Mouse (Mus musculus) gastrocnemius, postnatal 14 days (tissue): Measurements from ENCODE around the gene Otx2. TPM values are rescaled to one million over a fixed set of nuclear protein-coding genes. Genes with fewer than 3 reads are reported as not detected.

Experiments
- DNase-seq: peaks from one replicate; pipeline ENCODE4 v3.0.0; 2021; ENCODE audit warnings: mixed read lengths
- intact Hi-C: fragments of 180-260 bp; cut with DNase I; formaldehyde crosslinking; loops from one replicate; pipeline ENCODE4 v1.15.1; 2025; ENCODE audit warnings: low total_unique reads
- total RNA-seq, 2 experiments: library from RNA; stranded (reverse); gene quantifications; 2 replicates each; pipeline ENCODE4 v1.2.3; 2021

Gene Otx2
- total RNA-seq, 2 experiments from 2014 or later: not detected

DNA sequence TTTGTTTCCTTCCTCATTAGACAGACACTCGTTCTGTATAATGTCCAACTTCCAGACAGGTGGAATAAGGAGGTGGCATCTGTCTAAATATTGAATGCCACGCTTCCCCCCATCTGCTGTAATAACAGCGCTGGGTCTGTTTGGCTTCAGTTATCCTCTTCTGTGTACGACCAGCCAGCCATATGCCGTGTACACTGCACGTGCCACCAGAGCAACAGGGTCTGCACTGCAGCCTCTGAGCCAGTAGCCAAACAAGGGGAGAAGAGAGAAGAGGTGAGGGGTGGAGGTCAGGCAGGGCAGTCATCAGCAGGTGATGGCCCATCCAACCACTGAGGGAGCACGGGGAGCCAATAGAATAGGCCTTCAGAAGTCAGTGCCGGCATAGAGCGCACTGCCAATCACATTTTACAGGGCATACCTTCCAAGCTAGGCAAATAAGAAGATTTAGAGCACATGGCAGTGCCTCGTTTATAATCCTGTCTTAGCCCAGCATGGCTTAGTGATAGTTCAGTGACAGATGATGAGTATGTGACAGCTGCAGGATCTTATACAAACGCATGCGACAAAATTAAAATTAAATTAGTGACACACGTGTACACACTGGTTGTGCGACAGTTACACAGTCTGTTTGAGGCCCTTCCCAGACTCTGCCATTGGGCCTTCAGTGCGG lies 64.8 kb downstream of the Otx2 start:
- intact Hi-C loops: no loop called here
- DNase-seq: no peak

Other genes starting within 250 kb of the Otx2 start
- gene Tmem260, start 227.7 kb downstream of the Otx2 start, total RNA-seq: 1 to 10 TPM; 6.3 to 8.1 TPM